Mouse (Mus musculus): ENCODE measurements around the gene Sash1. TPM values are rescaled to one million over a fixed set of nuclear protein-coding genes. Genes with fewer than 3 reads are reported as not detected.

Gene Sash1
- polyA plus RNA-seq, 1 experiment = 19.9 TPM

DNA sequence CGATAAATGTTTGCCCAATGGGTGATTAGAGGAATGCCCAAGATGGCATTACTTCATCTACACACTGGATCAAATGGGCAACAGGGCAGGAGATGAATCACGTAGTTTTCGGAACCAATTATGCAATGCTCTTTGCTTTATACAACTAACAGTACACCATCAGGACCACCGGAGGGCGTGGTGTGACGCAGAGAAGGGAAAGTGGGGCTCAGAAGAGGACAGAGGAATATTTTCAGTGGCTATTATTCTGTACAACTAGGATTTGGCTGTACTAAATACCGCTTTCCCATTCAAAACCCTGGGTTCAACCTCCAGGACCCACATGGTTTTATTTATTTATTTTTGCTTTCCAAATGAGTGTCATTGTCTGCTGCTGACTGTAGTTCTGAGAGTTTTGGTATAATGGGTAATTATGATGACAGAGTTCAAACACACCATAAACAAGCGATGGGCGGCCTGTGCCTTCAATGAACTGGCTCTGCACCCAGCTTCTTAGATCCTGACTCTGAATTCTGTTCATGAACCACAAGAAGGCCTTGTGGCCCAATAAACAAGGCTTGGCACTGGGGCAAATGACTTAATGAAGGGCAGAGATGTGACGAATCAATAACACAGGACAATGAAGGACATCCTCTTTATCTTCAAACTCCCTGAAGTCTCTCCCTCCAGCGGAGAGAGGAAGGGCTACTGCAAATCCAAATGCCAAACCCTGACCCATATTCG, 114.8 kb downstream of the Sash1 start:
- H3K4me3 ChIP-seq (ENCODE audit: low read depth, low read length) = no peak overlapping the region
- no peak overlapping the region for H3K27ac ChIP-seq (ENCODE audit: insufficient read depth, low read depth, low read length)
- no peaks in the 10 kb centered on the region for H3K27me3 ChIP-seq (ENCODE audit: control insufficient read depth, insufficient read depth, low read length)
- H3K36me3 ChIP-seq (ENCODE audit: control insufficient read depth, insufficient read depth, low read length) = peaks cover 3% of the 10 kb centered on the region; the same call in 1 of the 2 replicates
- TF ChIP-seq POLR2A (IDR thresholded peaks at IDR 0.05; ENCODE audit: low read depth, low read length) = no peak
- peaks cover 7% of the 10 kb centered on the region for H3K4me1 ChIP-seq (ENCODE audit: control insufficient read depth, insufficient read depth, insufficient read length, low read length)
- 94% methylated on average over 12 of the region's 12 CpGs for WGBS

DNA sequence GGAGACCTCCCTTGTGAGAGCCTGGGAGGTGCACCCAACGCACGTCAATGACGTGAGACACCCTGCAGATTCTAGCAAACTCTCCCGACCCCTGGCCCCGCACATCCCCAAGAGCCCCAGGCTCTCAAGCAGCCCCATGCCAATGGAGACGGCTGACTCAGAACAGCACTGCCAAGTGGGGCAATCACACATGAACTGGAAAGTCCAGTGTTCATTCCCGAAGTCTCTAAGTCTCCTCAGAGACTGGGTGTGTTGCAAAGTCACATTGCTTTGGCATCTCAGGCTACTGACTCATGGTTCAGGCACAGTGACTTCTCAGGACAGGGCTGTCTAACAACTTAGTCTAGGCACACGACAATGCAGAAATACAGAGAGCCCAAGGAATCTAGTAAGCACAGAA, 117.2 kb downstream of the Sash1 start:
- TF ChIP-seq CTCF (IDR thresholded peaks at IDR 0.05; ENCODE audit: extremely low read depth, insufficient read length, insufficient replicate concordance, low read depth, low read length) (no peak), POLR2A (IDR thresholded peaks at IDR 0.05; ENCODE audit: low read depth, low read length) (no peak)
- H3K4me3 ChIP-seq (ENCODE audit: low read depth, low read length) = no peak overlapping the region
- H3K27ac ChIP-seq (ENCODE audit: insufficient read depth, low read depth, low read length) = no peak overlapping the region
- no peaks in the 10 kb centered on the region for H3K27me3 ChIP-seq (ENCODE audit: control insufficient read depth, insufficient read depth, low read length)
- peaks cover 7% of the 10 kb centered on the region for H3K4me1 ChIP-seq (ENCODE audit: control insufficient read depth, insufficient read depth, insufficient read length, low read length)
- WGBS = 85% methylated on average over 8 of the region's 8 CpGs
- peaks cover 2% of the 10 kb centered on the region for H3K36me3 ChIP-seq (ENCODE audit: control insufficient read depth, insufficient read depth, low read length)

DNA sequence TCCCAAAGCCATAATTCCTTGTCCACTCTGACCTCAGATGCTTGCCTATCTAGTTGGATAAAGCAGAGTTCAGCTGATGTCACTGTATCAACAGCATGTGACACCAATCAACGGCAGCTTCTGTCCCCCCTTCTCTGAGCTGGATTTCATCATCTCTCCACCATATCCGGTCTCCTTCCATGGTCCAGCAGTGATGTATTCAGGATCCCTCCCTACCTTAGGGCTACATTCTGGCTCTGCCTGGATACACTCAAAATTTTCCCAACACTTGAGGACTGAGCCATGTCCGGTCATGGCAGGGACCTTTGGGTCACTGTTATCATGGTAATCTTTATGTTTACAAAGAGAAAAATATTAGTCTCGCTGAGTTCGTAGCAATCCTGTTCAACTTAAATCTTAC, 118.5 kb downstream of the Sash1 start:
- Histone ChIP-seq H3K36me3 (ENCODE audit: control insufficient read depth, insufficient read depth, low read length) (peaks cover 2% of the 10 kb centered on the region), H3K4me1 (ENCODE audit: control insufficient read depth, insufficient read depth, insufficient read length, low read length) (peaks cover 5% of the 10 kb centered on the region), H3K4me3 (ENCODE audit: low read depth, low read length) (no peak overlapping the region), H3K27me3 (ENCODE audit: control insufficient read depth, insufficient read depth, low read length) (no peaks in the 10 kb centered on the region), H3K27ac (ENCODE audit: insufficient read depth, low read depth, low read length) (no peak overlapping the region)
- WGBS = 77% methylated on average over 5 of the region's 5 CpGs
- no peak for TF ChIP-seq CTCF (IDR thresholded peaks at IDR 0.05; ENCODE audit: extremely low read depth, insufficient read length, insufficient replicate concordance, low read depth, low read length)
- TF ChIP-seq POLR2A (IDR thresholded peaks at IDR 0.05; ENCODE audit: low read depth, low read length) = no peak

DNA sequence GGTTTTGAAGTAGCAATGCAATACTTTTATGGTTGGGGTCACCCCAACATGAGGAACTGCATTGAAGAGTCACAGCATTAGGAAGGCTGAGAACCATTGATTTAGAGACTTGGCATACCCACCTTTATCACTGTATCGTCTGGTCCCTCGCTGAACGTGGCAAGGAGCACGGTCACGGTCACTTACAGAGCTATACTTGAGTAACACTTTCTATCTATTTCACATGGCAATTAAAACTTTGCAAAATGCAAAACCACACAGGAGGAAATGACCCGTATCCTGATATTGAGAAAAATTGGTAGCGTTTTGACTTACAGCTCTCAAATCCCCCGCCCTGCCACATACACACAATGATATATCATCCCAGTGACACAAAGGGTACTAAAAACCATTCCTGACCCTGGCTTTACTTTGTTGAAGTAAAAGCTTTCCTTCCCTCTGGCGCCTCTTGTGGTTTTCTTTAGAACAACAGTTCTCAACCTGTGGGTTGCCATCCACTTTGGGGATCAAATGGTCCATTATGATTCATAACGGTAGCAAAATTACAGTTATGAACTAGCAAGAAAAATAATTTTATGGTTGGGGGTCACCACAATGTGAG, 119.8 kb downstream of the Sash1 start:
- 80% methylated on average over 10 of the region's 10 CpGs for WGBS
- no peaks in the 10 kb centered on the region for H3K27me3 ChIP-seq (ENCODE audit: control insufficient read depth, insufficient read depth, low read length)
- peaks cover 2% of the 10 kb centered on the region for H3K36me3 ChIP-seq (ENCODE audit: control insufficient read depth, insufficient read depth, low read length)
- H3K4me3 ChIP-seq (ENCODE audit: low read depth, low read length) = no peak overlapping the region
- peaks cover 2% of the 10 kb centered on the region; the same call in 1 of the 2 replicates for H3K4me1 ChIP-seq (ENCODE audit: control insufficient read depth, insufficient read depth, insufficient read length, low read length)
- no peak overlapping the region for H3K27ac ChIP-seq (ENCODE audit: insufficient read depth, low read depth, low read length)
- TF ChIP-seq POLR2A (IDR thresholded peaks at IDR 0.05; ENCODE audit: low read depth, low read length) (no peak), CTCF (IDR thresholded peaks at IDR 0.05; ENCODE audit: extremely low read depth, insufficient read length, insufficient replicate concordance, low read depth, low read length) (no peak)

DNA sequence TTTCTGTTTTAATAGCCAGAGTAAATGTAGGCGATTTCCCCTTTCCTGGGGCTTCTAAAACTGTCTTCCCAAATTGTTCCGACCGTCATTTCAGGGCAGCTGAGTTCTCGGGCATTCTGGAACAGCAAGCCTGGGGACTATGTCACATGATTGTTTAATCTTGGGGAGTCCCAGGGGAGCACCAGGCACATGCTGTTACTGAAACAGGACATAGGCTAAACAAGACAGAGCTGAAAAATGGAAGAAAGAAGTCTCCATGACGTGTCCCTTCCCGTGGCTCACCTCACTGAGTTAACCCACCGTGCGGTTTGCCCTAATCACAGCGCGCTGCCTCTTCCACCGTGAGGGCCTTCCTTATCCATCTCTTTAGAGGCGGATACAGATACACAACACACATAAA, 123.1 kb downstream of the Sash1 start:
- H3K4me3 ChIP-seq (ENCODE audit: low read depth, low read length) = no peak overlapping the region
- 64% methylated on average over 12 of the region's 12 CpGs for WGBS
- no peak overlapping the region; the same call in 1 of the 2 replicates for H3K27ac ChIP-seq (ENCODE audit: insufficient read depth, low read depth, low read length)
- no peaks in the 10 kb centered on the region for H3K27me3 ChIP-seq (ENCODE audit: control insufficient read depth, insufficient read depth, low read length)
- peaks cover 2% of the 10 kb centered on the region for H3K36me3 ChIP-seq (ENCODE audit: control insufficient read depth, insufficient read depth, low read length)
- no peak for TF ChIP-seq POLR2A (IDR thresholded peaks at IDR 0.05; ENCODE audit: low read depth, low read length)
- no peak for TF ChIP-seq CTCF (IDR thresholded peaks at IDR 0.05; ENCODE audit: extremely low read depth, insufficient read length, insufficient replicate concordance, low read depth, low read length)
- H3K4me1 ChIP-seq (ENCODE audit: control insufficient read depth, insufficient read depth, insufficient read length, low read length) = peaks cover 2% of the 10 kb centered on the region; the same call in 1 of the 2 replicates

DNA sequence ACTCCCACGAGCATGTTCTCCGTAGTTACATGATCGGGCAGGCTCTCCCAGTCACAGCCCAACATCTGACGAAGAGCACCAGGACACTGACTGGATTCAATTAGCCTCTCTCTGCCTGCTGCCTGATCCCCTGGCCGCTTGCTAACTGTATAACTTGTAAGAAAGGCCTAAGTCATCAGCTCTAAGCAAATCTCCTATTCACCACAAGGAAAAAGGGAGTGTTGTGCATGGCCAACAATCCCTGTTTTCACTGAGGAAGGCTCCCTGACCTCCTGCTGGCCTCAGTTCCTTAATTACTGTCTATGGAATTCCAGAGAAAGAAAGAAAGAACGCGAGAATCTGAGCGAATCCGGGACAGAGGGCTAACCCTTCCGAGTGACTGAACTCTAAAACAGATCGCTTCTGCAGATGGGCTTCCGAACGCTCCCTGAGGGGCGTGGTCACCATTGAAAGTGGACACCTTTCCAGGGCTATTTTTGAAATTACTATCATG, 123.6 kb downstream of the Sash1 start:
- peak overlapping the region; percentile 83 for H3K27ac ChIP-seq (ENCODE audit: insufficient read depth, low read depth, low read length)
- H3K27me3 ChIP-seq (ENCODE audit: control insufficient read depth, insufficient read depth, low read length) = no peaks in the 10 kb centered on the region
- TF ChIP-seq CTCF (IDR thresholded peaks at IDR 0.05; ENCODE audit: extremely low read depth, insufficient read length, insufficient replicate concordance, low read depth, low read length) = no peak
- no peak for TF ChIP-seq POLR2A (IDR thresholded peaks at IDR 0.05; ENCODE audit: low read depth, low read length)
- 60% methylated on average over 14 of the region's 14 CpGs for WGBS
- peaks cover 2% of the 10 kb centered on the region for H3K36me3 ChIP-seq (ENCODE audit: control insufficient read depth, insufficient read depth, low read length)
- H3K4me3 ChIP-seq (ENCODE audit: low read depth, low read length) = peak overlapping the region; percentile 44
- H3K4me1 ChIP-seq (ENCODE audit: control insufficient read depth, insufficient read depth, insufficient read length, low read length) = peaks cover 2% of the 10 kb centered on the region; the same call in 1 of the 2 replicates

DNA sequence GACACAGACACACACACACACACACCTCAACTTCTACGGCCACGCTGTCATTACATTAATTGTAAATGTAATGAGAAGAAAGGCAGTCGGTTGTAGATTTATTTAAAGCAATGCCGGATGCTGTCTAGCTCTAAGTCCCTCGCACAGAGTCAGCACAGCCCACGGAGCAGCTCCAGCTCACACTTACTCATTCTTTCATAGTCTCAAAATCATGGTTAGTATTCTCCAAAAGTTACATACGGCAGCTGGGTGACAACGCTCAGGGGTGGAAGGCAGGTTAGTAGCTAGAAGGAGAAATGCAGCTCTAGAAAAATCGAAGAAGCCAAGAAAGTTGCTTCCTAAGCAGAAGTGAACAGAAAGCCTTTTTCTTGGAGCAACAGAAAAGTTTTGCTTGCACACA, 124.2 kb downstream of the Sash1 start:
- WGBS = 78% methylated on average over 9 of the region's 9 CpGs
- TF ChIP-seq POLR2A (IDR thresholded peaks at IDR 0.05; ENCODE audit: low read depth, low read length) (no peak), CTCF (IDR thresholded peaks at IDR 0.05; ENCODE audit: extremely low read depth, insufficient read length, insufficient replicate concordance, low read depth, low read length) (no peak)
- Histone ChIP-seq H3K27ac (ENCODE audit: insufficient read depth, low read depth, low read length) (peak overlapping the region; percentile 83), H3K27me3 (ENCODE audit: control insufficient read depth, insufficient read depth, low read length) (no peaks in the 10 kb centered on the region), H3K4me1 (ENCODE audit: control insufficient read depth, insufficient read depth, insufficient read length, low read length) (peaks cover 2% of the 10 kb centered on the region; the same call in 1 of the 2 replicates), H3K4me3 (ENCODE audit: low read depth, low read length) (peak overlapping the region; percentile 44), H3K36me3 (ENCODE audit: control insufficient read depth, insufficient read depth, low read length) (peaks cover 2% of the 10 kb centered on the region)

Data from small intestine, adult 2 months (tissue).